Mouse (Mus musculus) neural tube, embryonic 10.5 days (tissue): Measurements from ENCODE around the gene Pecam1.
"Not testable (repeated sequence)": the region's sequence is repeated elsewhere in the genome, so short reads cannot be mapped to it uniquely, and the experiment has no call there.

Experiments
- DNase-seq: peaks from one replicate; pipeline ENCODE4 v3.0.0-alpha.2; 2017; ENCODE audit warnings: low spot score; ENCODE audit errors: extremely low spot score

Gene Pecam1

GRCm38 (mm10) chr11:106730714-106731113, 19.7 kb downstream of the Pecam1 start:
- DNase-seq, result no peak

- no peak for DNase-seq
Observed at GRCm38 (mm10) chr11:106729656-106730055, 20.8 kb downstream of the Pecam1 start.

GRCm38 (mm10) chr11:106728402-106729366, 21.7 kb downstream of the Pecam1 start:
- no peak for DNase-seq

- no peak for DNase-seq
Observed at GRCm38 (mm10) chr11:106727967-106728366, 22.5 kb downstream of the Pecam1 start.

GRCm38 (mm10) chr11:106724916-106725235, 25.6 kb downstream of the Pecam1 start:
- DNase-seq, result not testable (repeated sequence)

DNA sequence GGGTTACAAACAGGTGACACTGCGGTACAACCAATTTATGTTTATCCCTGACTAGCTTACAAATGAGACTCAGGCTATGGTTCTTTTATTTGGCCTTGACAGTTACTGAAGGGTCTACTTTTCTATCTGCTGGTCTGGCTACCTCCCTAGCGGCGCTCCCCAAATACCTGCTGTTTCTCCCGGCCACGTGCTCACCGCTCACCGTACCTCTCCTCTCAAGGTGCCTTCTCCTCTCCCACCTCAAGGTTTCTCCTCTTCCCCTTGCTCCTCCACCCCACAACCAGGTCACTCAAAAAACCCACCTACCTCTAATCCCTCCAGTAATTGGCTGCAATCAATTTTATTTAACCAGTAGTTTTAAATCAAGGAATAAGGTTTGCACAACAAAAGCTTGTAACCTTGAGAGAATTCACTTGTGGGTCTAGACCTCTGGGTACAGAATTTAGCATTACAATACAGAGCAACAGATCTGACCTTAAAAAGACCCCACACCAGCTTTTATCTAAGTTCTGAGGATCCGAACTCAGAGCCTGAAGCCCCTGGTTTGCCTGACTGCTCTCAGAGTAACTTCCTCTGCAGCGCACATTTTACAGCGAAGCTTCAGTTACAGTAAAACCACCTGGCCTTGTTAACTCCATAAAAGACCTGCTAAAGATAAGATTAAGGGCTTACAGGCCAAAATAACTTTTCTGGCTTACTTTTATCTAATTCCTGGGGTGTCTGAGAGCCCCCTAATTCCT, 26.1 kb downstream of the Pecam1 start:
- DNase-seq, result no peak

DNA sequence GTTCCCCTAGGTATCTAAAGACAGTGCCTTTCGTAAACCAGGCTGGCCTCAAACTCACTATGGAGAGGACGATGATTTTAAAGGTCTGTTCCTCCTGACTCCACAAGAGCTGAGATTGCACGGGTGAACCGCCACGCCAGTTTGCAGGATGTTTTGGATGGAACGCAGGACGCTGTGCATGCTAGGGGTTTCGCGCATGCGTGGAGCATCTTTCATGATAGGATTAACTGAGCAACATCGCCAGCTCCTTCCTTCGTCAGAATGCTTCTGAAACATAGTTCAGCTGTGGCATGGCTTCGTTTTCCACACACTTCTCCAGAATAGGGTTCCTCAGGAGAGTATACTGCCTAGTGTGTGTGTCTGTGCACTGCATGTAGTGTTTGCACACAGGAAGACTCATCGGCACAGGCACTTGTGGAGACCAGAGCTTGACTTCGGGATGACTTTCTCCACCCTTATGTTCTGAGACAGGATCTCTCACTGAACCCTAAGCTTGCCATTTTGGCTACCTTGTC, 26.8 kb downstream of the Pecam1 start:
- no peak for DNase-seq

- DNase-seq, result no peak
Observed at GRCm38 (mm10) chr11:106722831-106723361, 27.5 kb downstream of the Pecam1 start.

DNA sequence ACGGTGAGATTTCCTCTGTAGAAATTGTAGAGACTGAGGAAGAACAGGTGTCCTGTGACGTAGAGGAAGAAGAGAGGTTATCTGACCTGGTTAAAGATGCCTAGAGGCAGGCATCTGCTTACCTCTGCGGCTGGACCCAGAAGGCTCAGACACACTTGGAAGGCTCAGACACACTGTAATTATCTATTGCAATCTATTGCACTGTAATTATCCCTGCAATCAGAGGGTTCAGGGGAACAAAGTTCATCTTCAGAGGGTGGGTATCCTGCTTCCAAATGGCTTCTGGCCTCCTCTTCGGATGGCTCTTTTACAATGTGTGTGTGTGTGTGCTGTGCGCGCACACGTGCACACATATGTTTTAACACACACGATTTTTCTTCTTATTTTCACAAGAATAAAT, 30.0 kb downstream of the Pecam1 start:
- no peak for DNase-seq

GRCm38 (mm10) chr11:106716568-106716967, 33.9 kb downstream of the Pecam1 start:
- DNase-seq, result no peak

- no peak for DNase-seq
Observed at GRCm38 (mm10) chr11:106715066-106715465, 35.4 kb downstream of the Pecam1 start.

DNA sequence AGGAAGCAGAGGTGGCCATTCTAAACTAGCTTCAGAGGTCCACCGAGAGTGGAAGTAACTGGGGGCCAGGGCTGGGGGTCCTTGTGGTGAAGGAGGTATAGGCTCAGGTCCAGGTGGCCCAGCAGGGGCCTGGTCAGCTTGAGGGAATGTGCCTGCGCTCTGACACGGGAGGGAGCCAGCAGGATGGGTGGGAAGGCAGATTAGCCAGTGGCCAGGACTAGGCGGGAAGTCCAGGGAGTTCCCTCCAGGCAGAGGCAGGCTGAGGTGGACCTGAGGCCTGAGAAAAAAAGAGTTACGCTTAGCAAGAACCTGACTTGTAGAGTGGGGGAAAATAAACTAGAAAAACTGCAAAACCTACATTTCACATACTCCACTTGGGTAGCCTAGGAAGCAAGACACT, 39.6 kb downstream of the Pecam1 start:
- no peak for DNase-seq

GRCm38 (mm10) chr11:106709227-106709985, 41.0 kb downstream of the Pecam1 start:
- DNase-seq, result no peak

GRCm38 (mm10) chr11:106707866-106708265, 42.6 kb downstream of the Pecam1 start:
- DNase-seq, result no peak

DNA sequence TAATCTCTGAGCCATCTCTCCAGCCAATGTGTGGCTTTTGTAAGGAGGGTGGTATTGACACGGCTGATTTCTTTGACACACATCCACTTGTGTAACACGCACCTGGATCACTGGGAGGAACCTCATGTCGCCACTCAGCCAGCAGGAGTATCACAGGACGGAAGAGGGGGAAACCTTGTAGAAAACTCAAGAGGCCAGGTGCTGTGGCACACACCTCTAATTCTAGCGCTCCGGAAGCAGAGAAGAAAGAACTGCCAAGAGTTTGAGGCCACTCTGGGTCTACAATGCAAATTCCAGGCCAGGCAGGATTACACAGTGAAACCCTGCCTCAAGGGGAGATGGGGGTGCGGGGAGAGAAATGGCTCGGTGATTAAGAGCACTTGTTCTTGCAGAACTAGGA, 43.3 kb downstream of the Pecam1 start:
- DNase-seq, result no peak

- no peak for DNase-seq
Observed at GRCm38 (mm10) chr11:106706212-106706611, 44.2 kb downstream of the Pecam1 start.

- DNase-seq, result no peak
Observed at GRCm38 (mm10) chr11:106704399-106705111, 45.9 kb downstream of the Pecam1 start.

GRCm38 (mm10) chr11:106703931-106704330, 46.5 kb downstream of the Pecam1 start:
- no peak for DNase-seq

- DNase-seq, result no peak
Observed at GRCm38 (mm10) chr11:106702584-106702983, 47.8 kb downstream of the Pecam1 start.

- DNase-seq, result no peak
Observed at GRCm38 (mm10) chr11:106701589-106701988, 48.8 kb downstream of the Pecam1 start.

- no peak for DNase-seq
Observed at GRCm38 (mm10) chr11:106699083-106699482, 51.3 kb downstream of the Pecam1 start.
